9 mouse cellular contexts compared by ENCODE assay signal in the genomic region with DNA sequence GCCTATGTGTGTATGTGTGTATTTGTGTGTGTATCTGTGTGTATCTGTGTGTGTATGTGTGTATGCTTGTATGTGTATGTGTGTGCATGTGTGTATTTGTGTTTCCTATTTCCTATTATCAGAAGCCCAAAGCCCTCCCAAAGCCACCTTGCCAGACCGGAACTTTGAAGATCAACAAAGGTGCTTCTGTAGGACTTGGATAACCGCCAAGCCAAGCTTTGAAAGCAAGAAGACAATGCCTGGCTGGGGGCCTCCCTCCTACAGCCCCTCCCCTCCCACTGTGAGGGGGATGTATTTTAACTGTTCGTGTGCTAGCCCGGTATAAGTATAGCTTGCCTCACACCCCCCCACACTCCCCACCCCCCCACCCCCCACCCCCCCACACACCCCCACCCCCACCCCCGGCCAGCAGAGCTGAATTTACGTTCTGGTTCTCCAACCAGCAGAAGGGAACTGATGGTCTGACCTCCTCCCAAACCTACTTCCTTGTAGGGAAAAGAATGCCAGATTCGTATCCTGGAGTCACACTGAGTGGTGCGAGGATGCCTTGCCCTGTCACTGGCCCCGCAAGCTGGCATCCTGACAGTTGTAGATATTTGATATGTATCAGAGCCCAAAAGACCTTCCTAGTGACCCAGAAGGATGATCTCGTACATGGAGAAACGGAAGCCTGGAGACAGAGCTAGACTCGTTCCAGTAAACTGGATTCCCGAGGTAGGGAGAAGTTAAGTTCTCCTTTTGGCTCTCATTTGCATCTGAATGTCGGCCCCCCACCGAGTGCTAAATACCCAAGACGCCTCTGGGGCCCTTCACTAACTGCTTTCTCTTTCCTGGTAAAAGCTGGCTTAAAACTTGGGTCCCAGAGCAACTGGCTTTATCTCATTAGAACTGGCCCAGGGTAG. TPM values are rescaled to one million over a fixed set of nuclear protein-coding genes. Genes with fewer than 3 reads are reported as not detected.
DNase-seq lines count a peak whose midpoint lies in the region; ATAC-seq lines count a peak whose summit lies in the region.
"Had no signal": no experiment of that assay in that cellular context is flagged by ENCODE, and none has a peak within 500 bp of the region (broad histone marks: within the 10 kb centered on the region; RNA-seq: fewer than 3 reads in every experiment).

No protein-coding gene starts in this region.

- H3K4me1 ChIP-seq in limb, embryonic 12.5 days (replicated peaks): peaks cover 26% of the 10 kb centered on the region
- peaks cover 21% of the 10 kb centered on the region for H3K4me1 ChIP-seq in limb, embryonic 10.5 days
- peaks cover 24% of the 10 kb centered on the region for H3K4me1 ChIP-seq in hindbrain, embryonic 13.5 days (replicated peaks)
- peaks cover 26% of the 10 kb centered on the region; the same call in 1 of the 2 replicates for H3K4me1 ChIP-seq in midbrain, embryonic 14.5 days (ENCODE audit: control insufficient read depth, insufficient read depth, low read length)

- no peak overlapping the region for H3K9ac ChIP-seq in limb, embryonic 12.5 days (replicated peaks)
- H3K9ac ChIP-seq in hindbrain, embryonic 13.5 days: no peak overlapping the region; the same call in 1 of the 2 replicates
- H3K9ac ChIP-seq in midbrain, embryonic 14.5 days (replicated peaks; ENCODE audit: low read length): no peak overlapping the region

- H3K9me3 ChIP-seq in limb, embryonic 12.5 days: no peaks in the 10 kb centered on the region
- H3K9me3 ChIP-seq in limb, embryonic 10.5 days (replicated peaks): no peaks in the 10 kb centered on the region
- H3K9me3 ChIP-seq in hindbrain, embryonic 13.5 days: no peaks in the 10 kb centered on the region
- H3K9me3 ChIP-seq in midbrain, embryonic 14.5 days (ENCODE audit: control insufficient read depth, low read length): no peaks in the 10 kb centered on the region

- DNase-seq in adrenal gland, postnatal 10 days: peak; percentile 25
- DNase-seq in adrenal gland, postnatal 4 days (ENCODE audit: low spot score in 2 of 2): no peak
- no peak for DNase-seq in limb, embryonic 10.5 days (ENCODE audit: low spot score)
- peak; percentile 73 for DNase-seq in midbrain, embryonic 14.5 days
- no peak for DNase-seq in adrenal gland, adult 8-10 months
- DNase-seq in urinary bladder, postnatal 25 days (ENCODE audit: low spot score): no peak
- DNase-seq: right cerebral cortex, postnatal 14 days had no signal

- H3K27ac ChIP-seq in limb, embryonic 12.5 days: no peak overlapping the region
- H3K27ac ChIP-seq in limb, embryonic 10.5 days: no peak overlapping the region
- peak overlapping the region; percentile 35; the same call in 1 of the 2 replicates for H3K27ac ChIP-seq in hindbrain, embryonic 13.5 days
- no peak overlapping the region for H3K27ac ChIP-seq in midbrain, embryonic 14.5 days (replicated peaks; ENCODE audit: low read depth, low read length)

- WGBS in limb, embryonic 12.5 days: 13% methylated on average over 16 of the region's 16 CpGs
- 12% methylated on average over 16 of the region's 16 CpGs for WGBS in limb, embryonic 10.5 days
- WGBS in hindbrain, embryonic 13.5 days: 1% methylated on average over 16 of the region's 16 CpGs
- WGBS in midbrain, embryonic 14.5 days: under 1% methylated on average over 16 of the region's 16 CpGs

- H3K36me3 ChIP-seq in limb, embryonic 12.5 days: 0 out of 2 replicates have a peak, but pooled peaks cover 3% of the 10 kb centered on the region
- 0 out of 2 replicates have a peak, but pooled peaks cover 3% of the 10 kb centered on the region for H3K36me3 ChIP-seq in limb, embryonic 10.5 days
- no peaks in the 10 kb centered on the region for H3K36me3 ChIP-seq in hindbrain, embryonic 13.5 days
- no peaks in the 10 kb centered on the region for H3K36me3 ChIP-seq in midbrain, embryonic 14.5 days (ENCODE audit: control insufficient read depth, insufficient read depth, low read length)

- peak overlapping the region; percentile 17; the same call in 1 of the 2 replicates for H3K4me2 ChIP-seq in limb, embryonic 12.5 days
- H3K4me2 ChIP-seq in hindbrain, embryonic 13.5 days: peak overlapping the region; percentile 19; the same call in 1 of the 2 replicates
- H3K4me2 ChIP-seq in midbrain, embryonic 14.5 days (ENCODE audit: low read length): no peak overlapping the region

- no peaks in the 10 kb centered on the region for H3K27me3 ChIP-seq in limb, embryonic 12.5 days
- H3K27me3 ChIP-seq in limb, embryonic 10.5 days (ENCODE audit: low read depth, poor library complexity, severe bottlenecking): no peaks in the 10 kb centered on the region; the same call in 1 of the 2 replicates
- no peaks in the 10 kb centered on the region for H3K27me3 ChIP-seq in hindbrain, embryonic 13.5 days
- no peaks in the 10 kb centered on the region for H3K27me3 ChIP-seq in midbrain, embryonic 14.5 days (ENCODE audit: control insufficient read depth, insufficient read depth, low read length)

- no peak for ATAC-seq in limb, embryonic 12.5 days (ENCODE audit: insufficient number of reproducible peaks, insufficient read depth, low FRiP score, low TSS enrichment, low read depth)
- ATAC-seq in hindbrain, embryonic 13.5 days (ENCODE audit: low FRiP score): no peak
- no peak for ATAC-seq in midbrain, embryonic 14.5 days (ENCODE audit: low FRiP score, low TSS enrichment)

- H3K4me3 ChIP-seq in limb, embryonic 12.5 days (replicated peaks): no peak overlapping the region
- H3K4me3 ChIP-seq in limb, embryonic 10.5 days: no peak overlapping the region
- H3K4me3 ChIP-seq in hindbrain, embryonic 13.5 days: no peak overlapping the region
- no peak overlapping the region for H3K4me3 ChIP-seq in midbrain, embryonic 14.5 days (replicated peaks; ENCODE audit: low read depth, low read length)

RNA-seq across cellular contexts. Expression of a gene that starts 12.7 kb away (rescaled TPM):
- total RNA-seq in adrenal gland, postnatal 10 days (2021): 10 to 100 TPM; 39.3 to 41.3 TPM
- total RNA-seq in adrenal gland, postnatal 4 days (2021): 10 to 100 TPM; 31.0 to 39.1 TPM
- 12.0 TPM in 2 replicates for polyA plus RNA-seq in limb, embryonic 12.5 days (2016; fragmentation: Nextera tagmentation; extraction: Ambion mirVana)
- polyA plus RNA-seq in limb, embryonic 10.5 days (2016; fragmentation: Nextera tagmentation; extraction: Ambion mirVana): 8.8 and 9.7 TPM in 2 replicates
- polyA plus RNA-seq in hindbrain, embryonic 13.5 days (2015; fragmentation: Nextera tagmentation; extraction: Ambion mirVana): 5.3 and 6.1 TPM in 2 replicates
- polyA plus RNA-seq in midbrain, embryonic 14.5 days (2014; fragmentation: Nextera tagmentation; extraction: Ambion mirVana): 1.9 and 3.7 TPM in 2 replicates
- total RNA-seq in adrenal gland, adult 8-10 months (2022): 100 to 1,000 TPM; 111 to 179 (median 142) TPM

Comparison
In these comparisons a context has a peak if more than half of its experiments do, and no peak if none do; other contexts are left out.
1. DNase-seq: peak in adrenal gland, postnatal 10 days (single experiment) and midbrain, embryonic 14.5 days (single experiment); none in adrenal gland, postnatal 4 days (0 of 2), limb, embryonic 10.5 days (single experiment), adrenal gland, adult 8-10 months (single experiment) and urinary bladder, postnatal 25 days (single experiment).